Mouse (Mus musculus) lung, postnatal 14 days (tissue): ENCODE results near the gene Sephs2.

Experiments used
- DNase-seq: peaks from one replicate; pipeline ENCODE4 v3.0.0; 2021

Sephs2 gene

GRCm38 (mm10) chr7:127273925-127274789 is at the start of gene Sephs2:
TSS of gene Sephs2 (minus strand) at chr7:127274055.
- DNase-seq = peak; percentile 98

DNA sequence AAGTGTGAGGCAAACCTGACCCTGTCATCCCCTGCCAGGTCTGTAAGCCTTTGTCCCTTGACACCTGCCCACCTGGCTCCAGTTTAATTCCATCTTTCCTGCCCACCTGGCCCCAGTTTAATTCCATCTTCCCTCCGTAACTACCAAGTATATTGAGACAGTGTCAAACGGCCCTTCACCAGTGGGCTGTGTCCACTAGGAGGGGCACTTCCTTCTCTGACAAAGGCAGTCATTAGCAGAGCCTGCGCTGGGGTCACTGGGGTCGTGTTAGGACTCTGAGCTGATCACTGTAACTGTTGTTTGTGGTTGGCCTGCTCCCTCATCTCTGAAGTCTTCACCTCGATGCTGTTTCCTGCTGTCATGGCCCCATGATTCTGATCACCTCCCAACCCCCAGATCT is 48.2 kb upstream of the Sephs2 start:
- peak; percentile 58 for DNase-seq

GRCm38 (mm10) chr7:127321106-127321505 is 47.3 kb upstream of the Sephs2 start:
- no peak for DNase-seq

GRCm38 (mm10) chr7:127313912-127314311 is 40.1 kb upstream of the Sephs2 start:
- DNase-seq = no peak

DNA sequence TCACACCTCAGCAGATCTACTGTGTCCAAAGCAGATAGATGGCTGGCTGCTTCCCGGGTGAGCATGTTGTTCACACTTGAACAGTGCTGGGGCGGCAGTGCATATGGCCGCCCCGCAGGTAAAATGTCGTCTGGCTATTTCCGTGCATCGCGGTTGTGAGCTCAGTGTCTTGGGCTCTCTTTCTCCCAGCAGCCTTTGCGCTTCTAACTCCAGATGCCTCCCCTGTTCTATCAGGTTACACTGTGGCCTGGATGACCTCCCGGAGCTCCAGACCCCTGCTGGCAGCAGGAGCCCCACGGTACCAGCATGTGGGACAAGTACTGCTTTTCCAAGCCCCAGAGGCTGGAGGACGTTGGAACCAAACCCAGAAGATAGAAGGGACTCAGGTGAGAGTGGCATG is 36.1 kb upstream of the Sephs2 start:
- DNase-seq = no peak

- peak; percentile 70 for DNase-seq
These were observed 35.0 kb upstream of the Sephs2 start for GRCm38 (mm10) chr7:127308887-127309286.

DNA sequence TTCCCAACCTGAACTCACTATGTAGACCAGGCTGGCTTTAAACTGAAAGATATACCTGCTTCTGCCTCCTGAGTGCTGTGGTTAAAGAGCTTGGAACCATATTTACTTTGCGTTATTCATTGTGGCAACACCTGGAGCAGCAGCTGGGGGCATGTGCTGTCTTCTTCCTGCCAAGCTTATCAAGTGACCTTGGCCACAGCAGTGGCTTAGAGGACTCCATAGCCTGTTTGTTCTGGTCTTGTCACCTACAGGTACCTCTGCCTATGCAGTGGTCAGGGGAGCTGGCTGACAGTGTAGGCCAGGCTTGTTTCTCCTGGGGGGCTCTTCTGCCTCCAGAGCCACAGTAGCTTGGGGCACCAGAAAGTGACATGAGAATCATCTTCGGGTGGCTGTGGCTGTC is 34.6 kb upstream of the Sephs2 start:
- DNase-seq = no peak

DNA sequence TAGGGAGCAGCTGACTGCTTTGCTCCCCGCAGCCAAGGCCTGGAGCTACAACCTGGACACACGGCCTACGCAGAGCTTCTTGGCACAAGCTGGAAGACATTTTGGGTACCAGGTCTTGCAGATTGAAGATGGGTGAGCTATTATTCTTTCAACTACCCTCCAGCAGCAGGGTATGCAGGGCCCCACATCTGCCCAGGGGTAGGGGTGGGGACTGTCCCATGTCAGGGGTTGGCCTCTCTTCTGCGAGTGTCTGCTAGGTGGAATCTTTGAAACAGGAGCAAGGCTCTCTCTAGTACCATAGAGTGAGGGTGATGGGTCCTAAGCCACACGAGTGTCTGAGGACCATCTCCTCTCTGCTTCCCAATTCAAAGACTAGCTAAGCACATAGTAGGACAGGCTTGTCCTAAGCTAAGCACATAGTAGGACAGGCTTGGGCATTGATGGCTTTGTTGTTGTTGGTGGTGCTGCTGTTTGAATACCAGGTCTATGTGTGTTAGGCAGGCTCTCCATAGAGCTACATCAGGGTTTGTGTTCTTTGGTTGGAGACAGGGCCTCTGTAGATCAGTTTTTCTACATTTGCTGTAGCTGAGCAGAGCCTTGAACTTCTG is 23.8 kb upstream of the Sephs2 start:
- no peak for DNase-seq

DNA sequence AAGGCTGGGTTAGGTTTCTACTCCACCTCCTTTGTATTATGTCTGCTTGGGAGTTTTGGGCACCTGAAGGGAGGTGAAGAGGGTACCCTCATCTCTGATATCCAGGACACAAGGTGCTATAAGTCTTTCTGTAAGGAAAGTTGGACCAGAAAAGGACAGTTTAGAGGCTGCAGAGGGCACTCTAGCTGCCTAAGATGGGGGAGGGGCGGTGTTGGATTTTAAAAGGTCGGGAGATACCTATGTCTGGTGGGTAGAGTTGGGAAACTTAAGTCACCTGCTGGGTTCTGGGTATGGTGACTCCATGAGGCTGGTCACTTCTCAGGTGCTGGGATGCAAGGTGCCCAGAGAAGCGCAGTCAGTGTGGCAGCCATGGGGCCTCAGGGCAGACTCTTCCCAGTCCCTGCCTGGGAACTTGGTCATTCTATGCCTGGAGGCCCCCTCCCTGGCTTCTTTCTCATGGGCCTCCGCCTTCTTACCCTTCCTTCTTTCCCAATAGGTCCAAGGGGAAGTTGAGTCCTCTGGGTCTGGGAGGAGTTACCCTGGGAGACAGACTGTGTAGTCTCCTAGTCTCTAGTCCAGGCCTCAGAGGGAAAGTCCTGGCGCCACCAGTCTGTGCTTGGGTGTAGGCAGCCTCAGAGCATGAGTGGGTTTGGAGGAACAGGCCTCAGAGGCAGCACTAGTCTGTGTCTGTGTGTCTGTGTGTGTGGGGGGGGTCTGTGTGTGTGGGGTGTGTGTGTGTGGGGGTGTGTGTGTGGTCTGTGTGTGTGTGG is 23.1 kb upstream of the Sephs2 start:
- no peak for DNase-seq

- DNase-seq = no peak
These were observed 22.2 kb upstream of the Sephs2 start, which contains the start of gene Itgal for GRCm38 (mm10) chr7:127296098-127296497. TSS of gene Itgal (plus strand) at chr7:127296260.

DNA sequence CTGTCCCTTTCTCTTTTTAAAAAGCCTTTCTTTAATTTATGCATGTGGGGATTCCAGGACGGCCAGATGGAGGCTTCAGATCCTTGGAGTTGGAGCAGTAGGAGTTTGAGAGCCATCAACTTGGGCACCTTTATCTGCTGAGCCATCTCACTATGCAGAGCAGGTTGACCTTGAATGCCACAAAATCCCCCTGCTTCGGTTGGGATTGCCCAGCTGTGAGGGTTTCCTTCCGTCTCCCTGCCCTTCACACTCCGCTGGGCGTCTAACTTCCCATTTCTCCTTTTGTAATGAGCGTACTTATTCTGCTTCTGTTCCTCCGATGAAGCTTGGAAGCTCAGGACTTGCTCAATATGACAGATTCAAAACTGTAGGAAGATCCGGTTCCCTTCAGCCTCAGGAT is 16.3 kb upstream of the Sephs2 start:
- no peak for DNase-seq

DNA sequence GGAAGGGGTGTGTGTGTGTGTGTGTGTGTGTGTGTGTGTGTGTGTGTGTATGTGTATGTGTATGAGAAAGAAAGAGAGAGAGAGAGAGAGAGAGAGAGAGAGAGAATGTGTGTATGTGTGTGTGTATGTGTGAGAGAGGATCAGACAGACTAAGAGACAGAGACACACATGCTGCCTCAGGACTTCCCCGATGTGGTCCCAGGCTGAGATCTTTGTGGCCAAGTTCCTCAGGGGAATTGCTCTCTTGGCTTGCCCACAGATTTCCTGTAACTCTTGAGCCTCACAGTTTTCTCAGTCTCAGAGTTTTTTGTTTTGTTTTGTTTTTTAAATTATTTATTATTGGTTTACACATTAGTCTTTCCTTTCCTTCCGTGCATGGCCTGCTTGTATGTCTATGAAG is 15.5 kb upstream of the Sephs2 start:
- no peak for DNase-seq

DNA sequence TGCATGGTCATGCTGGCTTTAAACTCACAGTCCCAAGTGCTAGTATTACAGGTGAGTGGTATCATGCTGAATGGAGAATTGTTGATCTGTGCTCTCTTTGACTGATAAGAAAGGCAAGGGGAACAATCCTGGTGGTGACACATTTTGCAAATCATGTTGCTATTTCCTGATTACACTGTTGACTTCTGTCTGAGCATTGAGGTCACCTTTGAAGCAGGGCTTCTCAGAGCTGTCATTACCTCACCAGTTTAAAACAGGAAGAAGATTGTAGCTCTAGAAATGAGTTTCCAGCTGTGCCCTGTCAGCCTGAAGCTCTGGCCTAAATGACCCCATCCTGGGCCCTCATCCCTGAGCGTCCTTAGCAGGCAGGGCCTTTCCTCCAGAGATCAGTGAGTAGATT is 14.1 kb upstream of the Sephs2 start:
- no peak for DNase-seq

GRCm38 (mm10) chr7:127285154-127285553 is 11.3 kb upstream of the Sephs2 start:
- DNase-seq = no peak

DNA sequence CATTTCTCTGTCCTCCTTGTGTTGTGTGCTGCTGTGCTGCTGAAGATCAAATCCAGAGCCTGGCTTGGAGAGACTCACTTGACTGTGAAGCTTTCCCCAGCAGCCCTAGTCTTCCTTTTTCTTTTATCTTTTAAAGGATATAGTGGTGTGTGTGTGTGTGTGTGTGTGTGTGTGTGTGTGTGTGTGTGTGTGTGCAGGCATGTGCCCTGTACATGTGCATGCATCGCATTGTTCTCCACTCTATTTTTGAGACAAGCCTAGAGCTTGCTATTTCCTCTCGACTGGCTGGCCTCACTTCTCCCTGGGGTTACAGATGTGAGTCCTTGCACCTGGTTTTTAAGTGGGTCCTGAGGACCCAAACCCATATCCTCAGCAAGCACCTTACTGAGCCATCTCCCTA is 8.3 kb upstream of the Sephs2 start:
- no peak for DNase-seq

GRCm38 (mm10) chr7:127281114-127281513 is 7.3 kb upstream of the Sephs2 start:
- DNase-seq = no peak

GRCm38 (mm10) chr7:127280092-127280491 is 6.2 kb upstream of the Sephs2 start:
- no peak for DNase-seq

DNA sequence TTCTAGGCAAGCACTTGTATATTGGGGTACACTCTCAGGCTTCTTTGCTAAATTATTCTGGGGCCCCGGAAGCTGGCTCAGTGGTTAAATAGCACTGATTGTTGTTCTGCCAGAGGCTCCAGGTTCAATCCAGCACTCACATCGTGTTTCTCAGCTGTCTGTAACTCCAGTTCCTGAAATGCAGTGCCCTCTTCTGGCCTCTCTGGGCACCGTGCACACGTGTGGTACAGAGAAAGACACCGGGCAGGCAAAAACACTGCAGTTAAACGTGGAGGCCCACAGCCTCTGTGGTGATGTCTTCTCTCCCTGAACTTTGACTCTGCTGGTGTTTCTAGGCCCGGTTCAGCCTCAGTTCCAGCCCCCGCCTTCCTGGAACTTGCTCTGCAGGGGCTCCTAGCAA is 4.5 kb upstream of the Sephs2 start:
- peak; percentile 62 for DNase-seq

GRCm38 (mm10) chr7:127276519-127276961 is 2.7 kb upstream of the Sephs2 start:
- no peak for DNase-seq

GRCm38 (mm10) chr7:127273118-127273923 is 534 bp downstream of the Sephs2 start:
- peak; percentile 39 for DNase-seq

GRCm38 (mm10) chr7:127272566-127272965 is 1.3 kb downstream of the Sephs2 start:
- no peak for DNase-seq

DNA sequence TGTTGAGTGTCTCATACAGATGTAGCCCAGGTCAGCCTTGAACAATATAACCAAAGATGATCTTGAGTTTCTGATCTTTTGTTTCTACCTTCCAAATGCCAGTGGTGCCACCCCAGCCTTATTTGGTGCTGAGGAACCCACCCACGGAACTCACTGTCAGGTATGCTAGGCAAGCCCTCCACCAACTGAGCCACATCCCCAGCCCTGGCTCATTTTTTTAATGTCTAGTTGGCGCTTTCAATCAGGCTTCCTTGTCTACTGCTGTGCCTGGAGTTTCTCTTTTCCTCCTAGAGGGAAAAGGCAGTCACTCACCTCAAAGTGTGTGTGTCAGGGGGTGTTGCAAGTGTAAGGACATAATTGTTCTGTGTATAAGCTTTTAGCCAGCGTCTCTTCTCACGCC is 2.8 kb downstream of the Sephs2 start:
- no peak for DNase-seq

GRCm38 (mm10) chr7:127270666-127271065 is 3.2 kb downstream of the Sephs2 start:
- no peak for DNase-seq
